Mouse (Mus musculus): ENCODE measurements around the gene Lcn2.
A peak's percentile ranks its signal among the peaks of the same experiment; 100 is the strongest.

The Lcn2 gene

GRCm38 (mm10) chr2:32342539-32343350 lies 45.3 kb downstream of the Lcn2 start:
- DNase-seq = peak; percentile 89

- DNase-seq = no peak
Measured at GRCm38 (mm10) chr2:32342039-32342438, 46.0 kb downstream of the Lcn2 start.

GRCm38 (mm10) chr2:32341634-32341939 lies 46.5 kb downstream of the Lcn2 start:
- DNase-seq = no peak

- peak; percentile 83 for DNase-seq
Measured at GRCm38 (mm10) chr2:32340836-32341633, 47.0 kb downstream of the Lcn2 start.

- DNase-seq = no peak
Measured at GRCm38 (mm10) chr2:32339912-32340642, 48.0 kb downstream of the Lcn2 start.

- DNase-seq = no peak
Measured at GRCm38 (mm10) chr2:32335888-32336287, 52.2 kb downstream of the Lcn2 start.

Measured in right cerebral cortex, adult 18-20 months (tissue).